Mouse (Mus musculus): ENCODE measurements at regions not wholly inside any gene's neighbourhood (a gene's known extent, or its start where the extent isn't known, plus 50 kb on each side); places are given as distances from the start of the nearest gene placed in this dataset.

DNA sequence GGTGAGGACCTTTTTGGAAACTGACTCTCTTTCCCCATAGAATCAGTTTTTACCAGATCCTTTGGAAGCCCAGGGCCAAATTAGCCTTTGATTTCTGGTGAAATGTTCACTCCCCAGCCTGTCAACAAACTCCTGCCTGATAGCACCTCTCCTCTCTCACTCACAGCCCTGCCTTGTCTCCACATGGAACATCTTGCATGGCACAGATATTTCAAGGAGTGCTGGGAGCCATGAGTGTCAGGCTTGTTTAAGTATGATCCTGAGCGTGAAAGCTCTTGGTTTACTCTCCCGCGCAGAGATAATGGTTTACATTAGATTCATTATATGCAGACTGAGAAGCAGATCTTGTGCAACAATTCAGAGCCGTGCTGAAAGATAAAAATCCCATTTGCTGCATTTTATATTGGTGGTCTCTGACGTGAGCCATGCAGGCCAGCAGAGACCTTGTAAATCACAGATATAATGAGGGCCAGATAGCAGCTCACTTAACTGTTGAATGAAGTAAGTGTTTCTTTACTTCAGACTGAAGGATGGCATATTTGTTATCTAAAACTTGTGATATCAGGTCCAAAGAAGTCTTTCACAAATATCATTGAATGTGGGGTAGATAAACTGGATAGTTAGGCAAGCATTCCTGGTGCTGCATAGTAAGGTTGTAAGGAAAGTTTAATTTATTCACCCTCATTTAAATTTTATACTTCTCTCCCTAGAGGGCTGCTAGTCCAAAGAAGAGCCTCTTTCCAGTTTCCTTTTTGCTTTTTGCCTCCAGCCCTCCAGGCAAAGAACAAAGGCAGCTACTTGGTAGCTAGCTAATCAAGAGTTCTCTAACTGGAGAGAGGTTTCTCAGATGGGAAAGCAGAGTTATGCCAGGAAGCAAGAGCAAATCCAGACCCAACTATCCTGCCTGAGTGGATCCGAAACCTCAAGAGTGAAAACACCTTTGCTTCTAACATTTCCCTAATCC lies 81.8 kb downstream of the Tbx18 start:
- H3K27ac ChIP-seq (ENCODE audit: insufficient read depth, low read length) = no peak overlapping the region

DNA sequence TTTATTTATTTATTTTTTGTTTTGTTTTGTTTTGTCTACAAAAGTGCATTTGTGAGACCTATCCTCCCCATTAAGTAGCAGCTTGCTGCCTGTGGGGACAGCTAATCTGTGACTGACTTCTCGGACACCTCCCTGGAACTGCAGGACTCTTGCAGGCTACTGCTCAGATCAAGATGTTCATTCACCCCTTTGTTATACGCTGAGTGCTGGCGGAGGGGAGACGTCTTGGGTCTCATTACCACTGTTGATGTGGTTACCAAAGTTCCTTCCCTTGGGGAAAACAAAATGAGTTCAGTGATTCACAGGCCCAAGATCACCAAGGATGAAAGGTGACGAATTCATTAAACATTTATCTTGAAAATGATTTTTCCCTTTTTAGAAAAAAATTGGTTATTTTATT lies 82.7 kb downstream of the Tbx18 start:
- TF ChIP-seq CTCF (IDR thresholded peaks at IDR 0.05; ENCODE audit: extremely low read depth, insufficient read depth, low read length) (no peak), POLR2A (IDR thresholded peaks at IDR 0.05; ENCODE audit: extremely low read depth, insufficient read depth, low read length) (no peak)
- Histone ChIP-seq H3K27ac (ENCODE audit: insufficient read depth, low read length) (no peak overlapping the region), H3K4me3 (ENCODE audit: insufficient read depth, low read length) (no peak overlapping the region), H3K4me1 (ENCODE audit: control insufficient read depth, insufficient read depth, low read length) (no peaks in the 10 kb centered on the region)

More for the DNA sequence above, 81.8 kb downstream of the Tbx18 start:
- no peak for TF ChIP-seq CTCF (IDR thresholded peaks at IDR 0.05; ENCODE audit: extremely low read depth, insufficient read depth, low read length)
- TF ChIP-seq POLR2A (IDR thresholded peaks at IDR 0.05; ENCODE audit: extremely low read depth, insufficient read depth, low read length) = no peak
- Histone ChIP-seq H3K4me1 (ENCODE audit: control insufficient read depth, insufficient read depth, low read length) (no peaks in the 10 kb centered on the region), H3K4me3 (ENCODE audit: insufficient read depth, low read length) (no peak overlapping the region)

DNA sequence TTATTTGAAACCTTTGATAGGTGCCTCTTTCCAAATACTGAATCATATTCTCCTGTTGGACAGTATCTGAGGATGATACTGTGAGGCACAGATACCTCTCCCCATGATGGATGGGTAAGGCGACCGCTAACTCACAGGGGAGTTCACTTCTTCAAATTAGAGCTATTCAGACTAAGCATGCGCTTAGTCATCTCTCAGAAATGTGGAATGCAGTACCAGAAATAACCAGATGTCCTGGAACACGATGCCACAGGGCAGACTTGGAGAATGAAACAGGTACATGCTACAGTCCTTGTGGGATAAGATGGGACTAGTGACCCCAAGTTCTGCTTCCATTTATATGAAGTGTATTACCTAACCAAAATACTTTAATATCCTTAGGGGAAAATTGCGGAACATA lies 86.0 kb downstream of the Tbx18 start:
- Histone ChIP-seq H3K4me1 (ENCODE audit: control insufficient read depth, insufficient read depth, low read length) (no peaks in the 10 kb centered on the region), H3K4me3 (ENCODE audit: insufficient read depth, low read length) (no peak overlapping the region), H3K27ac (ENCODE audit: insufficient read depth, low read length) (no peak overlapping the region)
- TF ChIP-seq CTCF (IDR thresholded peaks at IDR 0.05; ENCODE audit: extremely low read depth, insufficient read depth, low read length) = no peak
- no peak for TF ChIP-seq POLR2A (IDR thresholded peaks at IDR 0.05; ENCODE audit: extremely low read depth, insufficient read depth, low read length)

DNA sequence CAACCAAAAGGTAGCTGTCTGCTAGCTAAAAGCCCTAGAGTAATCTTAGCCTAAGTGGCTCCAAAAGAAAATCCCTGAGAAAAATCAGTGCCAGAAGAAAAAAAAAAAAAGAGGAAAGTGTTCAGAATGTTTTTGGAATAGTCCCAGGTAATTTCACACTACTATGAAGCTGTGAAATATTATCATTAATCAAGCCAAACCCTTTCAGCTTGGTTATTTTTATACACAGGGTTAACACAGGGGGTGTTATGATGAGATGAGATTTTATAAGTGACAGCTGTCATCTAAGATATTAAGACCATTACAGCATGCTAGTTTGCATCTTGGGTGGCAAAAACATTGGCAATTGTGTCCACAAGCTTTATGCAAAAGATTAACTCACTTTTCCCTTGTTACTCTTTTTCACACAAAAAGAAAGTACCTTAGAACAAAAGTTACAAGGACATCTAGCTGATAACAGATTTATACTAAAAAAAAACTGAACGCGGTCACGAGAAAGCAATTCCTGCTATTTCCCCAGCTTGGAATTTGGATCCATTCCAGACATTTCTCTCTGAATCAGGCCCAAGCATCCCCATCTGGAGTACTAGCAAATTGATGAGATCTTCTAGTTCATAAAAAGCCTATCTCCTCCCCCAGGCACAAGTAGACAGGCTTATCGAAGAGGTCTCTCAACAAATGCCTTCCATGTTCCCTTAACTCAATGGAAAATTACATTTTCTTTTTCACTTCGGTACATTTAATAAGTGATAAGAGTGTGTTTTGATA lies 97.0 kb downstream of the Tbx18 start:
- H3K27ac ChIP-seq (ENCODE audit: insufficient read depth, low read length) = no peak overlapping the region
- TF ChIP-seq POLR2A (IDR thresholded peaks at IDR 0.05; ENCODE audit: extremely low read depth, insufficient read depth, low read length) (no peak), CTCF (IDR thresholded peaks at IDR 0.05; ENCODE audit: extremely low read depth, insufficient read depth, low read length) (no peak)
- H3K4me1 ChIP-seq (ENCODE audit: control insufficient read depth, insufficient read depth, low read length) = peaks cover 2% of the 10 kb centered on the region
- no peak overlapping the region for H3K4me3 ChIP-seq (ENCODE audit: insufficient read depth, low read length)

DNA sequence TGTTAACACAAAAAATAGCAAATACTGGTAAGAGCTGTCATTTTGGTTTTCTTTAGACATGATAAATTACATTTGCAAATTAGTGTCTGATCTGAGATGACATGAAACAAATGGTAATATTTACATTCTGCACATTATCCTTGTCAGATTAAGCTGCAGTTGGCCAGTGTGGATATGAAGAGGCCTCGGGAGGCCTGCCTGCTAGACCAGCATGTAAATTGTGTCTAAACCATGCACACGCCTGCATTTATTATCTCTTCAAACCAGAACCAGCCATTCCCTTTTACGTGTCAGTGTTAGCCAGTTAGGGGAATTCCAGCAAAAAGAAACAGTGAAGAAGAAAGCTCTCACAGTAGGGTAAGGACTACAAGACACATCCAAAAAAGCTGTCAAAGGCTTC lies 104.6 kb downstream of the Tbx18 start:
- H3K4me3 ChIP-seq (ENCODE audit: insufficient read depth, low read length) = no peak overlapping the region
- H3K4me1 ChIP-seq (ENCODE audit: control insufficient read depth, insufficient read depth, low read length) = no peaks in the 10 kb centered on the region
- no peak overlapping the region for H3K27ac ChIP-seq (ENCODE audit: insufficient read depth, low read length)
- no peak for TF ChIP-seq POLR2A (IDR thresholded peaks at IDR 0.05; ENCODE audit: extremely low read depth, insufficient read depth, low read length)
- TF ChIP-seq CTCF (IDR thresholded peaks at IDR 0.05; ENCODE audit: extremely low read depth, insufficient read depth, low read length) = no peak

DNA sequence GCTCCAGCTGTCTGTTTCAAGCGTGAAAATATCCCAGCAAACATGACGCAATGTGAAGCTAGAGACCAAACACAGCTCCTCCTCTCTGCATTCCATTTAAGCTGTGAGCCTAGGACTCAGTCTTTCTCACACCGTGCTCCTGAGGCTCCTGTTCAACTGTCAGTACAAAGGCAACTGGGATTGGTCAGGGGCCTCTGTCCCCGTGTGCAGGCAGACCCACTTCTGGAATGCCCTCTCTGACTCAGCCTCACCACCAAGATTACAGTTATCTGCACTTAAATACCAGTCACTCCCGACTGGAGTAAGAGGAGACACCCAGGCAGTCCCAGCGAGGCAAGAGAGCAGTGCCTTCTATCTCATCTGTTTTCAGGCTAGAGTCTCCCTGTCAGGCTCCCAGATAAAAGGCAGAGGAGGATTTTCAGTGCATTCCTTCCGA lies 112.8 kb downstream of the Tbx18 start:
- H3K4me1 ChIP-seq (ENCODE audit: control insufficient read depth, insufficient read depth, low read length) = no peaks in the 10 kb centered on the region
- no peak overlapping the region for H3K4me3 ChIP-seq (ENCODE audit: insufficient read depth, low read length)
- TF ChIP-seq CTCF (IDR thresholded peaks at IDR 0.05; ENCODE audit: extremely low read depth, insufficient read depth, low read length) (no peak), POLR2A (IDR thresholded peaks at IDR 0.05; ENCODE audit: extremely low read depth, insufficient read depth, low read length) (no peak)
- no peak overlapping the region for H3K27ac ChIP-seq (ENCODE audit: insufficient read depth, low read length)

DNA sequence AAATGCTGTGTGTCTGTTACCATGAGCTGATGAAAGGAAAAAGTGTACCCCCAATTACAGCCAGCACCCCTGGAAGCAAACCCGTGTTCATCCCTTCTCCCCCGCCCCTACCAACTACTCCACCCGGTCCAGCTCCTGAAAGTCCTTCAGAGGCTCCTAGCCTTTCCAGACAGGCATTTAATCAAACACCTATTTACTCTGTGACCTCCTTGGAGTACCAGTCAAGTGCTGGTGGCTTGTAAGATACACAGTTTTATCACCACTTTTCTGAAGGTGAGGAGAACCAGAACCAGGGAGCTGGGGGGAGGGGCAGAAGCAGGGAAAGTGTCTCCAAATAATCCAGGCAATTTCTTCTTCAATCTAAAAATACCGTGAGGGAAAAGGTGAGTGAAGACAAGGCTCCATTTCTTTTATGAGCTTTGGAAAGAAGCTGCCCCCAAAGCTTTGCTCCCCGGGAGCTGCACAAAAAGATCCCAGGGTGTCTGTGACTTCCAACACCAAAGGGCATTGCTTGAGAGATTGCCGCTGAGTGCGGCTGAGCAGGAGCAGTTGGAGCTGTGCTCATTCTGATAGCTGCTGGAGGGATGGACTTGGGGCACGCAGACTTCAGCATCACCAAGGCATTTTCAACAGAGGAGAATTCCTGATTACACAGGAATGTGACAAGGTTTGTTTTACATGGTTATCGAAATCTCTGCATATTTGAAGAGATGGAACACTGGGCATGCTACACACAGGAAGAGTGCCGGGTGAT lies 123.0 kb downstream of the Tbx18 start:
- no peak overlapping the region for H3K27ac ChIP-seq (ENCODE audit: insufficient read depth, low read length)
- TF ChIP-seq CTCF (IDR thresholded peaks at IDR 0.05; ENCODE audit: extremely low read depth, insufficient read depth, low read length) (no peak), POLR2A (IDR thresholded peaks at IDR 0.05; ENCODE audit: extremely low read depth, insufficient read depth, low read length) (no peak)
- H3K4me1 ChIP-seq (ENCODE audit: control insufficient read depth, insufficient read depth, low read length) = no peaks in the 10 kb centered on the region
- no peak overlapping the region for H3K4me3 ChIP-seq (ENCODE audit: insufficient read depth, low read length)

DNA sequence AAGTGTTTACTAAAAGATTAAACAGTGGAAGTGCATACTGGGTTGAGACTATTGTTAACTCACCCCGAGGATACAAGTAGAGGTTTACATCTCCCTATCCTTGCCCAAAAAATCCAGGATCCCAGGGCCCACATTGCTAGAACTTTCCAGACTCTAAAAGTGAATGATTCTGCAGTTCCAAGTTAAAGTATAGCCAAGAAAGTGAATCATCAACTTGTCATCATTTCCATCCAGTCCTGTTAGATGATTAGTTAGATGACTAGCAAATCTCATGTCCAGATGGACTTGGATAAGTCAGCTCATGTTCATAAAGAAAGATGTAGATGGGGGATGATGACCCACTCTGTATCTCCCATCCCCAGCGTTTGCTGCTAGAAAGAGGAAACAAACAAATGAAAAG lies 155.5 kb downstream of the Tbx18 start:
- Histone ChIP-seq H3K4me3 (ENCODE audit: insufficient read depth, low read length) (no peak overlapping the region), H3K27ac (ENCODE audit: insufficient read depth, low read length) (no peak overlapping the region), H3K4me1 (ENCODE audit: control insufficient read depth, insufficient read depth, low read length) (no peaks in the 10 kb centered on the region)
- TF ChIP-seq CTCF (IDR thresholded peaks at IDR 0.05; ENCODE audit: extremely low read depth, insufficient read depth, low read length) = no peak
- no peak for TF ChIP-seq POLR2A (IDR thresholded peaks at IDR 0.05; ENCODE audit: extremely low read depth, insufficient read depth, low read length)

DNA sequence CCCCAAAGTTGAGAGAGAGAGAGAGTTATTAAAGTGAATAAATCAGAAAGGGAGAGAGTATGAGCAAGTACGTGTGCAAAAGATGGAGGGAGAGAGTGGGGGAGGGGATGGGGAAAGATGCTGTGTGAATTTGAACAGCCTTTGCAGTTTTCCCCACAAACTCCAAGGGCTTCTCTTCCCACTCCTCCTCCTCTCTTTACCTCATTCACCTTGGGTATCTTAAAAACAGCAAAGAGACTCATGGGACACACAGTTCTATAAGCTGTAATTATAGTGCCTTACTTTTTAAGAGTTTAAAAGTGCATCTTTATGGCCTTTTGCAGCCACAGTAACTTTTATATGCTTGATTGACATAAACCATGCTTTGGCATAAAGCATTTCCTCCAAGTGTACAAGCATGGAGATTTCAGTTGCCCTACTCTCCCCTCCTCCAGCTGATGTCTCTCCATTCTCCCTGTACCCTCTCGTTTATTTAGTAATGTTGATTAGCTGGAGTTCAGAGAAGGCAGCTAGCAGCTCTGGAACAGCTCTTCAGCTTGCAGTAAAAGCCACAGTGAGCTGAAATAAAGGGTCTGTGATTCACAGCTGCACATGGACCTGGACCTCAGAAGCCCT lies 156.7 kb downstream of the Tbx18 start:
- Histone ChIP-seq H3K27ac (ENCODE audit: insufficient read depth, low read length) (no peak overlapping the region), H3K4me1 (ENCODE audit: control insufficient read depth, insufficient read depth, low read length) (no peaks in the 10 kb centered on the region), H3K4me3 (ENCODE audit: insufficient read depth, low read length) (no peak overlapping the region)
- TF ChIP-seq POLR2A (IDR thresholded peaks at IDR 0.05; ENCODE audit: extremely low read depth, insufficient read depth, low read length) (no peak), CTCF (IDR thresholded peaks at IDR 0.05; ENCODE audit: extremely low read depth, insufficient read depth, low read length) (no peak)

Data from cortical plate, adult 2 months (tissue).